Mouse (Mus musculus): Measurements from ENCODE around the gene Tom1l1.

Gene Tom1l1

DNA sequence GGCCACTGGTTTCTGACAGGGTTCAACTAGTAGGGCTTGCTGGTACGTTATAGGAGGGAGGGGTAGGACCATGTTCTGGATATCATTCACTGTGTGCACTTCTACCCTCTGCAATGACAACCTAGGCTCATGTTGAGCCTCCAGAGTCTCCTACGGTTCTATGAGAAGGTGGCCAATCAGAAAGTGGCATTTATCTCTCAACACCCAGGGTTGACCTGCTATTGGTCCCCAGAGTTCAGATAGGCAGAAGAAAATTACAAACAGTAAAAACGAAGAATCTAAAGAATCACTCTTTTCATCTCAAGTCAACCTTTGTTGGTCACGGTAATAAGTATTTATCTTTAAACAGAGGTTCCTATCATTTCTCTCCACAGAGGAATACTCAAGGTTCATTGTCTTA is 21.2 kb downstream of the Tom1l1 start:
- no peak for DNase-seq

DNA sequence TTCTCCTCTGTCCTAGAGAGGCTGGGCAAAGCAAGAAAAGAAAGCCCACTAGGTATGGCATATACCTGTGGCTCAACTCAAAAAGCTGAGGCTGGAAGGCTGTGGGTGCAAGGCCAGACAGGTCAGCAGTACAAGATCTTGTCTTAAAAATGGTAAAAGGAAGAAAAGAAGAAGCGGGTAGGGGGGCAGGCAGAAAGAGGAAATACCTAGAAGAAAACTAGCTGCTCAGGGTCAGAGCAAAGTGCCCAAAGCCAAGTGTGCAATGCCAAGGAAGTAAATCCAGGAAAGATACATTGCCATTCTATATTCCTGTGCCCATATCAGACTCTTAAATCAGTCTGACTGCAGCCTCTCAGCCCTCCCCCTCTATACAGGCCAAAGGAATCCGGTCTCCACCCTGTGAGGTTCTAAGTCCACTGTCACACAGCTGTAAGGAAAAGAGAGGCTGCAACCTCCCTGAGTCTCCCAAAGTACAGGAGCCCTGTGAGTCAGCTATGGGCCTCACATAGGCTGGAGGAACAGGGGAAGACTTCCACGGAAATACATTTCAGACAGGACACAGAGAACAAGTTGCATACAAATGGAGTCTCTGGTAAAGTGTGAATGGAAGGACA is 21.9 kb downstream of the Tom1l1 start:
- DNase-seq = no peak

DNA sequence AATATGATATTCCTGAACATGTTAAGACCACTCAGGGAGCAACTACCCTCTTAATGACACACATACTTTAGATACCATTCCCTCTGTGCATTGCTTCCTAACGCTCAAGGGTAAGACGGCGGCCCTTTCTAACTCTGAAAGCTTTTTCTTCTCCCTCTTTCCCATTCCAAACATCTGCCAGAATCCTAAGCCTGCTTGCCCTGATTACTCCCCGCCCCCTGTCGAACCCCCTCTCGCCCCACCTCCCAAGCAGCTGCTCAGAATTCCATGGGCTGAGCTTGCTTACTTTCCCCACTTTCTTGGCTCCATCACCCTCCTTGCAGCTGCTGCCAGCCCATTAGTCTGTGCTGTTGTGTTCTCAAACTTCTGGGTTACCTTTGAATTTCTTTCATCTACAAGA is 23.0 kb downstream of the Tom1l1 start:
- DNase-seq = no peak

DNA sequence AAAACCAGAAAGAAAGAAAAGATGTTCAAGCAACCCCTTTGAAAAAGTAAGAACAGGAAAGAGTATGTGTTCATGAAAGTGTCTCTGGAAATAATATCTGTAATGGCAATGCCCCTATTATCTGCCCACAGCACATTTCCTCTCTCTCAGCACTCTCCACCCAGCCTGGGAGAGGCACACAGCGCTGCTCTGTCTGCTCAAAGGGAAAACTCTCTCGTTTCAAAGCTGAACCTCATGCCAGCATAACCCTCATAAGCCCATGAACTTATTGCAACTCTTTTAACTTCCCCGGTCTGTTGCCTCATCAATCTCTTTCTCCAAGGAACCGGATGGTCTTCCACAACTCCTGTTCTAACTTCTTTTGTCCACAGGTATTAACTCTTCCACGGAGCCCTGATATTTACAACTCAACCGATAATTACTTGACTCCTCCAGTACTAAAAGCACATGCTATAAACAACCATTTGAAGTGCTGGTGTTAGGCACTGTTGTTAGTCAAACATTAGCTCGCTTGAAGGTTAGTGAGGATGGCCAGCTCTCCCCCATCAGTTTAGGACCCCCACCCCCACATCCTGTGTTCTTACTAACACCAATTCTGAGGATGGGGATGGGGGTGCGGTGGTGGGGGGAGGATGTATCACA is 23.7 kb downstream of the Tom1l1 start:
- no peak for DNase-seq

DNA sequence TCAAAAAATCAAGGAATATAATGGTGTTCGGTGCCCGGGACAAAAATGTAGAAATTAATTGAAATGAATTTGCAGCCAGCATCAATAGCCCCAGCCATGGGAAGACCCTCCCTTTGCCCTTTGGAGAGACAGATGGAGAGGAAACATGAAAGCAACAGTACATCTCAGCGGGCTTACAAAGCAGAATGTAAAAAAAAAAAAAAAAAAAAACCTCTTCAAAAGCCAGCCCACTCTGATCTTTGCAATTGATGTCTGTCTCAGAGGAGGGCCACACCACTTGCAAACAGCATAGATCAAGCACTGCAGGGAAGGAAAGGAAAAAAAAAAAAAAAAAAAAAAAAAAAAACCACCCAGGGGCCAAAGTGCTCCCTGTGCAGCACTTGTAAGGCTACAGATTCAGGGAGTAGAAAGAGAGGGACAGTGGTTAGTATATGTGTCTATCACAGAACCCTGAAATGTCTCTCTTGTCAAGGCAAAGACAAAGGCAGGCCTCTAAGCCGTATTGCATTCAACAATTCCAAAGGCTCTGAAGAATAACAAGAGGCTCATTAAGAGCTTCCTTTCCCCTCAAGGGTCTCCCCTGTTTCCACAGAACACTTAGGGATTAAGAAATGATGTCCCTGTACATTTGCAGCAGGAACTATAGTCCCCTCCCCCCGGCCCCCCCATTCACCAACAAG is 24.4 kb downstream of the Tom1l1 start:
- DNase-seq = no peak

DNA sequence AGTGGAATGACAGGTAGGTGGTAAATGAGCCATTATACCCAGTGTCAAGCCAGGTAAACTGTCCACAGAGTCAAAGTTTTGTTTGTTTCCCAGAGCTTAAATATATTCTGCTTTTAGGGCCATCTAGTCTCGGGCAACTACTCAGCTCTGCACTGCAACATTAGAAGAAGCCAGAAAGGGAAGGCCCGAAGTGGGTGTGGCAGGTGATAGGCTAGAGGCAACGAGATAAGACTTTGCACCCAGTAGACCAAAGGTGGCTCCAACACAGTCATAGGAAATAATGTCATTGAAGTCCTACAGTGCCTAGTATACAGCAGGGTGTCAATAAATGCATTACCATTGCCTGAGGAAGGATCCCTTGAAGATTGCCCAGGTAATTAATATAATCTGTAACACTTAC is 25.1 kb downstream of the Tom1l1 start:
- DNase-seq = no peak

DNA sequence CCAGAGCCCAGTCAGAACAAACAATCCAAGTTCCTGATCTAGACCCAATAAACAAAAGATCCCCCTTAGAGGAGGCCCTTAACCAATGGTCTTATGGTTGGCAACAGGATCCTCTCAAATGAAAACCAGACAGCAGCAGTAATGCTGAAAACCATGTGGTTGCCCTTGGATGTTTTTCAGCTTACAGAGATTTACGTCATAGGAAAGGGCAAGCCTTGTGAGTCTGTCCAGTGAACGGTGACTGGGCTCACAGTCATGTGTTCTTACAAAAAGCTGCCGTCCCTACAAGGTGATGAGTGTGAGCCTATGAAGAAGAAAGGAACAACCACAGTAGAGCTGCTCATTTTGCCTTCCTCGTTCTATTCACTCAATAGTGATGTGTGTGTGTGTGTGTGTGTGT is 27.5 kb downstream of the Tom1l1 start:
- no peak for DNase-seq

DNA sequence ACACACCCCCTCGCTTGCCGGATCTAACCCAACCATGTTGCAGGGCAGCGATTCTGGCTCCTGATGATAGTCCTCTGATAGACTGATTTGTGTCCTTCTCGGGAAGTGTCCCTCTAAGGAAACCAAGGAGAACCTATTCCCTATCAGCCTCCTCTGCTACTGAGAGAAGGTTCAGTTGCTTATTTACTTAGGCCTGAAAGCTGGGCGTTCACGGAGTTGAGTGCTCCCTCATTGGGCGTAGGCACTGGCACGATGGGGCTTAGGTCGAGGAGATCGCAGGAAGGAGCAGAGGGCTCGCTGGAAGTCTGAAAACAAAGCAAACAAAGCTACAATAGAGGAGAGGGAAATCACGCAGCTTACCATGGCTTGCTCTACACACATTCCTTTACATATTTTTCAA is 30.6 kb downstream of the Tom1l1 start:
- no peak for DNase-seq

DNA sequence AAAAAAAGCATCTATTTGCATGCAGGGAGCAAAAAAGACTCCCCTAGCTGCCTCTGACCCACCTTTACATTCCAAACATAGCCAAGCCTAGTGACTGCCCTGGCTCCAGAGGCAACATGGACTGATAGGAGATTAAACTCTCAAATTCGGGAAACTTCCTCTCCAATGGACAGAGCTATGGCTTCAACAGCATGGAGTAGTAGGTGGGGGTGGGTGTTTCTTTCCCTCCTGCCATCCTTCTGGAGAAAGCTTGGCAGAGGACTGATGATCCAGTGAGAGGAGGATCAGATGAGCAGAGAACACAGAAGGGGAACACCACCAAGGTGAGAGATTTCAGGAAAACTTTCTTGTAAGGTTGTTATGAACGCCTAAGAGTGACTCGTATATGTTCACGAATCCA is 35.6 kb downstream of the Tom1l1 start:
- DNase-seq = no peak

DNA sequence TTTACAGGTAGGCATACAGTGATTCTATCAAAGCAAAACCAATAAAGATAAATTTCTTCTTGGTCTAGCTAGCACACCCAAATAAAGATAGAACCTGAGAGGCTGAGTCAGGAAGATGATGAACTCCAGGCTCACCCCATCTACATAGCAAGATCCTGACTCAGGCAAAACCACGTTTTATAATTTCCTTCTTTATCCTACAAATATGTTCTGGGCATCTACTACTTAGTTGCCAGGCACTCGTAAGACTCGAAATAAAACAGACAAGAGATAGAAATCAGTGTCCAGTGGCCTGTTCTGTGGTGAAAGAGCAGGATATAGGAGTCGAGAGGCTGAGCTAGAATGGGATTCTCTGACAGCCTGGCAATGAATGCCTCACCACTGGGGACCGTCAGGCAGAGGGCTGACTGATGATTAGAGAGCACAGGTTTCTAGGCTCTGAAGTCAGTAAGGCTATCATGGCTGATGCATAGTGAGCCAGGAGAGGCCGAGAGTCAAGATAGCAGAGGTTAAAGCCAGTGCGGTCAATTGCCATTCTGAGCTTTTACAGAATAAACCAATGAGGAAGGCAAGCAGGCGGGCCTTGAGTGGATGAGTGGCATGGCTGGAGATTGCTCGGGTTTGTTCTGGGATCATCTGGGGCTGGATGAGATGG is 37.8 kb downstream of the Tom1l1 start:
- no peak for DNase-seq

DNA sequence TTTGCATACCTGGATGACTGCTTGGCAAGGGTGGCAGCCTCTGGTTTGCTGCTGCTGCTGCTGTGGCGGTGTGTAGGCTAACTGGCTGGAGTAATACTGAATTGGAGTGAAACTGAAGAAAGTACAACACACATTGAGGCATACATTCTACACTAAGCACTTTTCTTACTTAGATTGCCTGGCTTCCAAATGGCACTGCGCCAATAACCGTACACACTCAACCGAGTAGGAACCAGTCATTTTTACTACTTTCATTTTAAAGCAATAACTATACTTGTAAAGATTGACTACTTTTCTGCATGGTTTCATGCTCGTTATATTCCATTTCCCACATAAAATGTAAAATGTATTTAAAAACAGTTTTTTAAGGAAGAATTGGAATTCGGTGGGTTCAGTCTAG is 38.4 kb downstream of the Tom1l1 start:
- no peak for DNase-seq

DNA sequence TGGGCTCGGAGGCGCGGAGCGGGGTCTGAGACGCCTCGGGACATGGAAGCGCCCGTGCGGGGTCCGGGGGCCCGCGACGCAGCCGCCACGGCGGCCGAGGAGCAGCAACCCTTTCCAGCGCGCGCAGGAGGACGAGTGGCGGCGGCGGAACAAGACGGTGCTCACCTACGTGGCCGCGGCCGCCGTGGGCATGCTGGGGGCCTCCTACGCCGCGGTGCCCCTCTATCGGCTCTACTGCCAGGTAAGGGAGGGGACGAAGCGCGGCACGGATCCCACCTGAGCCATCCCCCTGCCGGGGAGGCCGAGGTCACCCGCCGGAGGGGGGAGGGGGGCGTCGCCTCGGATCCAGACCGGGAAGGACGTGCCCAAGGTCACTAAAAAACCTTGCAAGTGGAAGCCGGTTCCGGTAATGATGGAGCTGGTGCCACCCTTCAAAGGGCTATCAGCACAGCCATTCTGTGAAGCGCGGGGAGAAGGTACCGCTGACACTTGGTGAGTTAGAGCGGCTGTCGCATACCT is 49.8 kb downstream of the Tom1l1 start:
- no peak for DNase-seq

DNA sequence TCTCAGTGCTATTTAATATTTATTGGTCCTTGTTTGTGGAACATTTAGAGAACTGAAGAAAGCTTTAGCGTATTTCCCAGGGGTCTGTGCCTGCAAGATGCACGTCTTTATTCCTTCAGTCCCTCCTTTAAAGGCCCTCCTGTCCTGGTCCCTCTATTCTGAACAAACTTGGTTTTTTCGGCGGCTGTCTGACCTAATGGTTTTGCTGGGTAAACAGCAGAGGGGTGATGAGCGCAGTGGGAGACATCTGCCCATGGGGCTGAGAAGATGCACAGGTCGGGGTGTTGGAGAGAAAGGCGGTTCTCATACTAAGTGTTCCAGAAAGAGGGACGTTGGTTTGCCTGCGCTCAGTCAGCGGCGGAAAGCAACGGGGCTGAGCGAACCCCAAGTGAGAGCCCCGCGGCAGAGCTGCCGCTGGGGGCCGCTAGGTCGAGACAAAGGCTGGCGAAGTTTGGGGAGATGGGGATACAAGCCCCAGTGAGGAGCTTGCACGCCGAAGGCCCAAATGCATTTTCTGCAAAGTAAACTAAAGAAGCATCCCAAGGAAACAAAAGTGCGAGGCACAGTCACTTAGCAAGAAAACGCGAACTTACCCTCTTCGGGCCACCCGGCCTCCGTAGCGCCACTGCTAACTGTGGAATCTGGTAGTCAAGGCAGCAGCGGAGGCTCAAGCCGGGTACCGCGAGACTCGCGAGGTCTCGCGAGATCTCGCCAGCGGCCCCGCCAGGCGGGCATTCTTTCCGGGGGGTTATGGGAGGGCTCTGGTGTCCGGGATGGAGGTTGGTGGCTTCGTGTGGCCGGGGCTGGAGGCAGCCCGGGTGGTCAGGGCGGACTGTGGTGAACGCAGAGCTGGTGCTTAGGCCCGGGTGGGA is 50.5 kb downstream of the Tom1l1 start, which contains the start of the genes Stxbp4 and Cox11:
TSS of gene Stxbp4 (minus strand) at position 645 of the 872 bp plus-strand sequence.
TSS of gene Cox11 (plus strand) at position 734 of the 872 bp plus-strand sequence.
- peak; percentile 94 for DNase-seq

DNA sequence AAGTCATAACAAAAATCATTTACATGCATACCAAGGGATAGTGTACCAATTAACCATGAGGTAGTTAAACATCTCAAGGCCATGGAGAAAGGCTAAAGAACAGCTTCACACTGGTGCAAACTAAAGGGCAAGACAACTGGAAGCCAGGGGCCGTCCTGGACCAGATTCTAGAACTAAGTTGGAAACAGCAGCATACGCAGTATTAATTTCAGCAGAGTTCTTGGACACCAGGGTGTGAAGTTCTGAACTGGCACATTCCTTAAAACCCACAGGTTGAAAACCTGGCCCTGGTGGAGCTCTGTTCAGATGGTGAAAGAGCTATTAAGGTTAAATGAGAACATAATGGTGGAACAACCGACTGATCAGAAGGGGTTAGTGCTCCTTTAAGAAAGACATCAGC is 53.5 kb downstream of the Tom1l1 start:
- no peak for DNase-seq

DNA sequence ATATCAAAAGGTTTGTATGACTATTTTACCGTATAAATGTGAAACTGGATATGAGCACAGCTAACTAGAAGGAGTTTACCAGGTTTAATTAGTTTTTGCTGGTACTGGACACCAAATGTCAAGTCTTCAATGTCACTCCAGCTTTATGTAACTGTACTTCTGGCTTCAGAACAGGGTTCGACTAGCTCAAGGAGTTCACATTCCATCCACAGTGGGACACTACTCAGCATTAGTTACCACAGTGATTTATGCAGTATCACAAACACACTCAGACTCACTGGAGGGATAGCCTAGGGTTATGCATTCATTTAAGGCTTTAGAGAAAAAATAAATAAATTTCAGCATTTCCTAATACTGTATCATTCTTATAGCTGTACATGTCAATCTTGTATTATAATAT is 55.7 kb downstream of the Tom1l1 start:
- no peak for DNase-seq

DNA sequence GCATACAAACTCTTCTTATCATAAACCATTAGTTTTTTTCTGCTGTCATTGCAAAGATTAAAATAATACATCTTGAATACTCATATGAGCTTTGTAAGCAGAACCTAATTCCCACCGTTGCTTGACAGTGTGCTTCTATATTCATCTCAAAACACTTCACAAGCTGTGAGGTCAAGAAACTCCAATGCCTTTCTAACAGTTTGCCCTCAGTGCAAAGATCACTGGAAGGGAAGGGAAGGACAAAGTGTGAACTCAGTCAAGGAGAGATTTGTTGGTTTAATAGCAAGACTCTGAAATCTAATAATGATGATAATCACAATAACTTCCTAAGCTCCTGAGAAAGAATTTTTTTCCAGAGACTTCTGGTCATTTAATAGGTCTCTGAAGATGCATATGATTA is 60.4 kb downstream of the Tom1l1 start:
- DNase-seq = no peak

DNA sequence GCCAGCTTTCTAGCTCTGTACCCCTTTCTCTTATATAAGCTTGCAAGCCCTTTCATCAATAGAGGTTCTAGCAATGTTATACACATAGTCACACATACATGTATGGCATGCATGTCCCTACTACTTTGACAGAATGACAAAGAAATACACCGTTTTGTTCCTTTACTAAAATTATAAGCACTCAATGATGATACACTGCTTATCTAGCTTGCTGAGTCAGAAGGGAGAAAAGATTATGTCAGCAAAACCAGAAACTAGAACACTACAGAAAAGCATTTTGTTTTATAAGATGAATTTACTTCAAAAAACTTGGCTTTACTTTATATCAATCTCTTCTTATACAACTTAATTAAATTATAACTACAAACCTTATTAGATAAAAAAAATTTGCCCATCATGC is 63.0 kb downstream of the Tom1l1 start:
- no peak for DNase-seq

DNA sequence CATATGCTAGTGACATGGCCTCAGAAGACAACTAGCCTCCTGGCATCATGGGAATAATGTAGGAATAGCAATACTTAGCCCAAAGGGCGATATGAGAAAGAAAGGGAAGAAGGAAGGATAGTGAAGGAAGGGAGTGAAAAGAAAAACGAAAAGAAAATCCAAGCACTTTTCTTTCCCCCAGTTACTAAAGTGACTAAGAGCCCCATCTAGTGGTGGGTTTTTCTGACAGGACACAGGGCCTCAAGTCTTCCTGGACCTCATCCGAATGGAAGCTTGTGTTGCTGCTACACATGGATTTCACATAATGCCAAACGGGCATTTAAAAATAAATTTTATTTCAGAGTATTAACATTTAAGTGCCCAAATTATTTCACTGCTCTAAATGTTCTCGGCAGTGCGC is 64.7 kb downstream of the Tom1l1 start:
- peak; percentile 62 for DNase-seq

DNA sequence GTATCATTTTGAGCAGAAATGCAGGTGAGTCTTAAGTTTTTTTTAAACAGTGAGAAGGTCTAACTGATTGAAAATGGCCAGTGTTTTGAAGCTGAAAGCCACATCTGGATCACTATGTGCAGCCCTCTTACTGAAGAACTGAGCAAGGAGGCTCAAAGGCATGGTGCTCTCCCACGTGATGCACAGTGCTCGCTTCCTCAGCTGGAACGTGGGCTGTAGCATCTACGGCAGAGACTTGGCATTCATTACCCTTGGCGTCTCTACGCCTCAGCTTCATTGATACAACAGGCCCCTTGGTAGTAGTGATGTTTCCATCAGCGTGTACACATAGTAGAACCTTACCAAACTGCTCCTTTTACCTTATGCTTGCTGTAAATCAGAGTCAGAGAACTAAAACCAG is 65.7 kb downstream of the Tom1l1 start:
- DNase-seq = no peak

DNA sequence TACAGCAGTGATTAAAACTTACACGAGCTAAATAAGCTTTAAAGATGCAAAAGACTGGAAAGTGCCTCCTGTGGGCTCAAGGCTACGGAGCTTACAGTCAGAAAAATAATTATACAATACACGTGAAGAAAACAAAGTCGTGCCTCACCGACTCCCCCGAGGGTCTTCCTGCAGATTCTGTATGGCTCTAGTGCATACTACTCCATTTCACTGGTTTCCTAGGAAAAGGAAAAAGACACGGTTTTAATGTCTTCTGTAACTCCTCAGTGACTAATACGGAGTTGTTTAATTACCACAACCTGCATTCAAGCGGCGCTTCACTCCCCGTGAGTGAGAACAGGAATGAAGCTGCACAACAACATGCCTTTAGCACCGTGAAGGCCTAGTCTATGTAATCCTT is 66.1 kb downstream of the Tom1l1 start:
- no peak for DNase-seq

DNA sequence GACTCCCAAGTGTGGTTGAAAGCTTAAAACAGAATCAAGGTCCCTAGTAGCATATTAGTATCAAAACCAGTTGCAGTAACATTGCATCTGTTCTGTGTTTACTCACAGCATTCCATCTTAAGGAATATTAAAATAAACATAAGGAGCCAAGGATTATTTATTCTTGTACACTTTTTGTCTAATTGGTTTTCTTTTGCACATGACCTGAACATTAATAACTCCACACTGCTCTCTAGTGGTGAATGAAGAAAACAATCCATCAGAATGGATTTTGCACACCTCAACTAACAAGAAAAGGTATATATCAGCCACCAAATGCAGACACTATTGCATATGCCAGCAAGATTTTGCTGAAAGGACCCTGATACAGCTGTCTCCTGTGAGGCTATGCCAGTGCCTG is 71.7 kb downstream of the Tom1l1 start:
- no peak for DNase-seq

DNA sequence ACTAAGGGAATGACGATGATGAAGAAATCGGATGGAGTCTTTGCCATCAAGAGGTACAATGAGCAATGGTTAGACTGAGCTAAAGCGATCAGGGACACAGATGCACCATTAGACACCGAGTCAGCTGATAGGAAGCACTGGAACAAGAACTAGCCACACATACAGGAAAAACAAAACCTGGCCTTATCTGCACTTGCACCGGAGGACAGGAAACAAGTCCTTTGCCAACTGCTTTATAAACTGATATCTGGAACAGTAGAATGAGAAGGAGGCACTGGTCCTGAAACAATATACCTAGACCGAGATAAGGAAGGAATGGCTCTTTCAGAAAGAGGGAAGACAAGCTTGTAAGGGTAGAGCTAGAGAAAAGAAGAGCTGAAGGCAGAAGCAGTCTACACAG is 73.4 kb downstream of the Tom1l1 start:
- no peak for DNase-seq

DNA sequence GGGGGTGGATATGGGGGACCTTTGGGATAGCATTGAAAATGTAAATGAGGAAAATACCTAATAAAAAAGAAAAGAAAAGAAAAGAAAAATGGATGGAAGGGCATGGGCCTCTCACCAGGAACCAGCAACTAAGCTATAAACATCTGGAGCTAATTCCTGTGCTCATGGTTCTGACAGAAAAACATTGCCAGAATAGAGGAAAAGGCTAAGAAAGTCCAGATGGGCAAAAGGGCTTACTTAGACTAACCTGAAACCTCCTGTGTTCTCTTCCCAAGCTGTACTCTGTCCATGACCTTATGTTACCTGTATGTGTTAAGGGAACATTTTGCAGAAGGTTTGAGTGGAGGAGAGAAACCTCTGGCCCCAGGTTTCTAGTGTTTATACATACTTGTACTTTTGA is 76.0 kb downstream of the Tom1l1 start:
- DNase-seq = no peak
